Mouse (Mus musculus) intestine, embryonic 14.5 days (tissue): ENCODE results near the gene Slco3a1. TPM values are rescaled to one million over a fixed set of nuclear protein-coding genes. Genes with fewer than 3 reads are reported as not detected.

Experiments used
- ATAC-seq: fragments of 200-750 bp; cut with Nextera tagmentation; replicated peaks from 2 replicates; pipeline ENCODE4 v1.8.0; 2017; ENCODE audit warnings: low read depth, moderate number of reproducible peaks, moderate TSS enrichment, moderate library complexity; ENCODE audit not compliant: low FRiP score, low TSS enrichment
- DNase-seq: peaks from one replicate; pipeline ENCODE4 v3.0.0-alpha.2; 2018; ENCODE audit warnings: low spot score
- H3K27ac ChIP-seq: fragments of 300-500 bp; sonication (generic); 2 replicates; pipeline ENCODE4 v1.5.1; 2014; ENCODE audit warnings: low read depth, mild to moderate bottlenecking, control low read depth
- H3K27me3 ChIP-seq: fragments of 300-500 bp; sonication (generic); replicated peaks from 2 replicates; pipeline ENCODE4 v1.6.1; 2014; ENCODE audit warnings: low read length, control low read depth; ENCODE audit not compliant: control insufficient read depth, insufficient read depth
- H3K36me3 ChIP-seq: fragments of 300-500 bp; sonication (generic); 2 replicates; pipeline ENCODE4 v1.6.1; 2014; ENCODE audit warnings: low read length, control low read depth; ENCODE audit not compliant: control insufficient read depth, insufficient read depth
- H3K4me1 ChIP-seq: fragments of 300-500 bp; sonication (generic); replicated peaks from 2 replicates; pipeline ENCODE4 v1.6.1; 2014; ENCODE audit warnings: low read length, control low read depth, mixed read lengths; ENCODE audit not compliant: control insufficient read depth, insufficient read depth
- H3K4me2 ChIP-seq: fragments of 300-500 bp; sonication (generic); 2 replicates; pipeline ENCODE4 v1.6.1; 2014; ENCODE audit warnings: low read length
- H3K4me3 ChIP-seq: fragments of 300-500 bp; sonication (generic); 2 replicates; pipeline ENCODE4 v1.5.1; 2014; ENCODE audit warnings: low read depth, low read length, control low read depth, mixed read lengths
- H3K9ac ChIP-seq: fragments of 300-500 bp; sonication (generic); 2 replicates; pipeline ENCODE4 v1.6.1; 2014; ENCODE audit warnings: mild to moderate bottlenecking, low read length
- H3K9me3 ChIP-seq: fragments of 300-500 bp; sonication (generic); 2 replicates; pipeline ENCODE4 v1.6.1; 2016; ENCODE audit warnings: low read length, control low read depth; ENCODE audit not compliant: control insufficient read depth
- WGBS: fragments of 180-500 bp; shearing (Covaris S2); extraction: QIAGEN DNeasy Blood & Tissue Kit; methylation state at CpG from one replicate; pipeline ENCODE4 v1.1.7; 2014; 5-methylcytosine and 5-hydroxymethylcytosine counted together
- polyA plus RNA-seq: library from polyadenylated mRNA; unstranded; fragments of >200 nt; fragmentation: Nextera tagmentation; extraction: Ambion mirVana; gene quantifications from 2 replicates; pipeline ENCODE4 v1.2.1, GENCODE M21; 2014

Slco3a1 gene
- polyA plus RNA-seq, 1 experiment from 2014 or later = 7.9 TPM

DNA sequence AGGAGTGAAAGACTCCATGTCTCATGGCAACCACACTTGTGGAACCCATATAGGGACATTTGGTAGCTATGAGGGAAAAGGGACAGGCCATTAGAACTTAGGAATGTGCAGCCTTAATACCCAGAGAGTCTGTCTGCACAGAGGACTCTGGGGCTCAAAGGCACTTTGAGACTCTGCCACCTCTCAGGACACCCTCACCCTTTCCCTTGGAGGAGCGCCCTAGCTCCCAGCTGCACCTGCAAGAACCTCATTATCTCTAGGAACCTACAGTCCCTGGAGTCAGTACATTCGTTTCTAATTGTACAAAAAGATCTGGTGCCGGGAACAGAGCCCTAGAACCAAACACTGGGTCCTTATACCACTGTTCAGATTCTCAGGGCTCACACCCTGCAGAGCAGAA lies 66.4 kb downstream of the Slco3a1 start:
- no peak overlapping the region for H3K4me3 ChIP-seq

DNA sequence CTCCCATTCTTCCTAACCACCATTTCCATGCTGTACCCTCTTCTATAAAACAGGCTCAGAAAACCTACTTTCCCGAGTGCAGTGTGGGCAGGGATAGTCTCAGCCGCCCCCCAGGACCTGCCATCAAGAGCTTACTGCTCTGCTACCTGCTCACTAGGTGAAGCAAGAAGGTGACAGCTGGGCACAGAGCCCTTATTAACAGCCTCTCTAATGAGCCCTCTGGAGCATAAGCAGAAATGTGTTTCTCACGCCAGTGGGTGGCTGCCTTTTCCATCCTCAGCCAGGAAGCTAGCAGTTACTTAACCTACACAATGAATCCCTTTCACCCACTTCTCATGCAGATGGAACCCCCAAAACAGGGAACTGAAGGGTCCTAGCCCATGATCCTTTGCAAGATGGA lies 66.9 kb downstream of the Slco3a1 start:
- H3K4me1 ChIP-seq = peaks cover 4% of the 10 kb centered on the region
- no peak for ATAC-seq
- H3K4me2 ChIP-seq = no peak overlapping the region
- no peak for DNase-seq
- H3K36me3 ChIP-seq = no peaks in the 10 kb centered on the region
- no peak overlapping the region for H3K27ac ChIP-seq
- no peaks in the 10 kb centered on the region for H3K9me3 ChIP-seq
- WGBS = 87% methylated on average over 3 of the region's 3 CpGs
- no peaks in the 10 kb centered on the region for H3K27me3 ChIP-seq
- no peak overlapping the region for H3K9ac ChIP-seq
- no peak overlapping the region for H3K4me3 ChIP-seq

More for the DNA sequence above, 66.4 kb downstream of the Slco3a1 start:
- no peaks in the 10 kb centered on the region for H3K36me3 ChIP-seq
- WGBS = 93% methylated on average over 3 of the region's 3 CpGs
- no peaks in the 10 kb centered on the region for H3K9me3 ChIP-seq
- ATAC-seq (no peak), DNase-seq (no peak)
- peaks cover 4% of the 10 kb centered on the region for H3K4me1 ChIP-seq
- H3K27ac ChIP-seq = no peak overlapping the region
- H3K4me2 ChIP-seq = no peak overlapping the region
- H3K9ac ChIP-seq = no peak overlapping the region
- H3K27me3 ChIP-seq = no peaks in the 10 kb centered on the region

- no peaks in the 10 kb centered on the region for H3K27me3 ChIP-seq
- WGBS = 92% methylated on average over 4 of the region's 4 CpGs
- no peak for DNase-seq
Observed at GRCm38 (mm10) chr7:74486083-74486482, 68.5 kb downstream of the Slco3a1 start.

DNA sequence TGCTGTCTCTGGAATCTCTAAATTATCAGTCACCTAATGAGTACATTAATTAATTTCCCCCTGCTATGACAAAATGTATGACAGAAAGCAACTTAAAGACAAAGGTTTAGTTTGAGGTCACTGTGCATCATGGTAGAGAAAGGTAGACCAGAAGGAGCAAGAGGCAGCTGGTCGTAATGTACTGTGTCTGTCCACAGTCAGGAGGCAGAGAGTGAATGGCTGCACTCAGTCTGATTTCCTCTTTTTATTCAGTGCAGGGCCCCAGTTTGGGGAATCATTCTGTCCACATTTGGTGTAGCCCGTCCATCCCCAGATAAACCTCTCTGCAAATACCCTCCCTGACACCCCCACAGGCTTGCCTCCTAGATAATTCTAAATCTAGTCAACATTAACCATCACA lies 68.9 kb downstream of the Slco3a1 start:
- ATAC-seq = no peak
- 94% methylated on average over 2 of the region's 2 CpGs for WGBS
- no peak overlapping the region for H3K9ac ChIP-seq
- no peaks in the 10 kb centered on the region for H3K36me3 ChIP-seq
- H3K27me3 ChIP-seq = no peaks in the 10 kb centered on the region
- DNase-seq = no peak
- H3K27ac ChIP-seq = no peak overlapping the region
- no peak overlapping the region for H3K4me3 ChIP-seq
- H3K4me1 ChIP-seq = no peaks in the 10 kb centered on the region
- no peak overlapping the region for H3K4me2 ChIP-seq
- no peaks in the 10 kb centered on the region for H3K9me3 ChIP-seq

More at GRCm38 (mm10) chr7:74486083-74486482, 68.5 kb downstream of the Slco3a1 start:
- no peak for ATAC-seq
- Histone ChIP-seq H3K4me1 (no peaks in the 10 kb centered on the region), H3K36me3 (no peaks in the 10 kb centered on the region), H3K4me2 (no peak overlapping the region), H3K9ac (no peak overlapping the region), H3K4me3 (no peak overlapping the region), H3K27ac (no peak overlapping the region), H3K9me3 (no peaks in the 10 kb centered on the region)

- Histone ChIP-seq H3K4me2 (no peak overlapping the region), H3K9me3 (no peaks in the 10 kb centered on the region), H3K4me1 (no peaks in the 10 kb centered on the region), H3K27me3 (no peaks in the 10 kb centered on the region), H3K9ac (no peak overlapping the region), H3K4me3 (no peak overlapping the region), H3K36me3 (no peaks in the 10 kb centered on the region), H3K27ac (no peak overlapping the region)
- 86% methylated on average over 2 of the region's 2 CpGs for WGBS
- ATAC-seq (no peak), DNase-seq (no peak)
Observed at GRCm38 (mm10) chr7:74484024-74484385, 70.6 kb downstream of the Slco3a1 start.

DNA sequence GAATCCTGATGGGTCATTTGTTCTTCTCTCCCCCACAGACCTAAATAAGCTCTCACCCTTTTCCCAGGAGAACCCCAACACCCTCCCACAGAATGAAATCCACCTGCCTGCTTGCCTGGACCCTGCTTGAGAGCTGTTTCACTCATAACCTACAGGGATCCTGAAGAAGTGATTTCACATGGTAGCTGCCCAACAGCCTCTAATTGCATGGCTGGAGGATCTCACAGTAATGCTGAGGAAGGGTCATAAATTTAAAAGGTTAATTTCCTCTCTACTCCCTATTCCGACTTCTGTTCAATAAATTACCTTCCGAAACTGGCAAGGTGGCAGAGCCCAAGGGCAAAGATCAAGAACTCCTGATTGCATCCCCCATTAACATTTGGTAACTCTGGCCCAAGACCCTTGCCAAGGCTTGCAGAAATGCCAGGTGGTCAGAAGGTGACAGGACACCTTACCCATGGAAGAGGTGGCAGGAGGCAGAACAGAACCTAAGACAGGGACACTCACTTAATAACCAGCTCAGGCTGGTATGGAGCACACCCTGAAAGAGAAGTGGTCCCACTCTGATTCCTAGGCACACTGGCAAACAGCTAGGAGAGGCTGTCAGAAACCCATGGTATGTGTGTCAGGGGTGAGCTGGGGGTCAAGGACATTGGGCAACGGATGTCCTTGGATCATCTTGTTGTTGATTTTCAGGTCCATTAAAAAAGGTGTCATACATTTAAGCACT lies 71.1 kb downstream of the Slco3a1 start:
- Histone ChIP-seq H3K9me3 (no peaks in the 10 kb centered on the region), H3K4me1 (no peaks in the 10 kb centered on the region), H3K27me3 (no peaks in the 10 kb centered on the region), H3K4me3 (no peak overlapping the region), H3K4me2 (no peak overlapping the region), H3K27ac (no peak overlapping the region), H3K36me3 (no peaks in the 10 kb centered on the region), H3K9ac (no peak overlapping the region)
- no peak for ATAC-seq
- 55% methylated on average over 3 of the region's 3 CpGs for WGBS
- no peak for DNase-seq

GRCm38 (mm10) chr7:74471740-74472139 lies 82.8 kb downstream of the Slco3a1 start:
- Histone ChIP-seq H3K27ac (no peak overlapping the region), H3K9ac (no peak overlapping the region), H3K36me3 (no peaks in the 10 kb centered on the region), H3K9me3 (no peaks in the 10 kb centered on the region), H3K4me1 (no peaks in the 10 kb centered on the region), H3K27me3 (no peaks in the 10 kb centered on the region), H3K4me2 (no peak overlapping the region), H3K4me3 (no peak overlapping the region)
- ATAC-seq (no peak), DNase-seq (no peak)
- 81% methylated on average over 7 of the region's 7 CpGs for WGBS

DNA sequence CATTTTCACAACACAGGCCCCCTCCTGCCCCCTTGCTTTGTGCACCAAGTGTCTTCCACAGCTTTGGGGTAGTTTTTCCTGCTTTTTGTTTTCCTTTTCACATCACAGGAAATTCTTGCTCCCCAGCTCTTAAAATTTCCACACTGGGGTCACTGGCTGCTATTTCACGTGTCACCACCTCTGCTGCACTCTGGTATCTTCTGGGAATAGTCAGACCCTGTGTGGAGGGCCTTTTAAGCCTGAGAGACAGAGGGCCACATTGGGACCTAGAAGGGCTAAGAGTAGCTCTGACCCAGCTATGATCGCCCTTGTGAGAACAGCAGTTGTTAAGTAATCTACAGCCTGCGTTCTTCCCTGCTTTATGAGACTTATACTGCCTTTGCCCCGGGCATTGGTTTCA lies 87.7 kb downstream of the Slco3a1 start:
- H3K9ac ChIP-seq = no peak overlapping the region
- 82% methylated on average over 4 of the region's 4 CpGs for WGBS
- no peak for ATAC-seq
- no peak overlapping the region for H3K4me2 ChIP-seq
- no peak for DNase-seq
- no peaks in the 10 kb centered on the region for H3K4me1 ChIP-seq
- no peak overlapping the region for H3K27ac ChIP-seq
- H3K9me3 ChIP-seq = no peaks in the 10 kb centered on the region
- no peak overlapping the region for H3K4me3 ChIP-seq
- H3K27me3 ChIP-seq = no peaks in the 10 kb centered on the region
- no peaks in the 10 kb centered on the region for H3K36me3 ChIP-seq

GRCm38 (mm10) chr7:74464638-74465037 lies 89.9 kb downstream of the Slco3a1 start:
- no peak overlapping the region for H3K4me2 ChIP-seq
- no peak overlapping the region for H3K4me3 ChIP-seq
- H3K36me3 ChIP-seq = no peaks in the 10 kb centered on the region
- 74% methylated on average over 7 of the region's 7 CpGs for WGBS
- H3K27ac ChIP-seq = no peak overlapping the region
- DNase-seq (no peak), ATAC-seq (no peak)
- peaks cover under 1% of the 10 kb centered on the region; the same call in 1 of the 2 replicates for H3K4me1 ChIP-seq
- no peak overlapping the region for H3K9ac ChIP-seq
- H3K9me3 ChIP-seq = no peaks in the 10 kb centered on the region
- H3K27me3 ChIP-seq = no peaks in the 10 kb centered on the region
